Mouse (Mus musculus) heart, adult 2 months (tissue): ENCODE measurements around the gene Fyn.

Source experiments
- CTCF ChIP-seq: fragments of 200-600 bp; IDR thresholded peaks from 2 replicates; pipeline ENCODE4 v1.8.1; 2022; ENCODE audit warnings: antibody characterized with exemption, mild to moderate bottlenecking, moderate library complexity
- POLR2A ChIP-seq: fragments of 200-500 bp; IDR thresholded peaks from 2 replicates; pipeline ENCODE4 v1.6.1; 2011; ENCODE audit warnings: mild to moderate bottlenecking, low read depth, low read length, control low read depth; ENCODE audit not compliant: insufficient read depth

DNA sequence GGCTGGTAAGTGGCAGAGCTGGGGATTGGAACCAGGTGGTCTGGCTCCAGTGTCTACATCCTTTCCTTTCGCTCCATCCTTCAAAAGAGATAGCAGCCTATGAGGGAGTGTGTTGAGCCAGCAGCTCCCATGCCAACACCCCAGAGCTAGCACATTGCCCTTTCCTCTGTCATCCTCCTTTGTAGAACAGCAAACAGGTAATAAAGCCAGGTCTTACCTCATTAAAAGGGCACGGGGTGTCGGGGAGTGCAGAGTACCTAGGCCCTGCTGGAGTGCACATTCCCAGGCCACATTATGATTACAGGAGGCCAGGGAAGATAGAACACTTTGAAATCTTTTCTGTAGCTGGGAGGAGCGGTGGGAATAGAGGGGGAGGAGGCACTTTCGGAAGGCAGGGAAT lies 8.6 kb downstream of the Fyn start:
- TF ChIP-seq POLR2A = no peak
- no peak for TF ChIP-seq CTCF
